Mouse (Mus musculus) megakaryocyte, embryonic 14.5 days (primary cell): ENCODE data around the gene Mgat1.

Experiments used
- FLI1 ChIP-seq: IDR thresholded peaks from 2 replicates; pipeline ENCODE4 v1.6.1; 2012; ENCODE audit warnings: low read length, inconsistent platforms, mixed read lengths
- GATA1 ChIP-seq: IDR thresholded peaks from 3 replicates; pipeline ENCODE4 v1.6.1; 2012; ENCODE audit warnings: mixed read lengths, low read length, inconsistent platforms, borderline replicate concordance

GRCm38 (mm10) chr11:49236891-49237290, 7.1 kb upstream of the Mgat1 start:
- TF ChIP-seq FLI1 (no peak), GATA1 (no peak)
